Mouse (Mus musculus) cerebellum, adult 2 months (tissue): ENCODE results near the gene Alg1.

Experiments used
- CTCF ChIP-seq: fragments of 200-500 bp; IDR thresholded peaks from 2 replicates; pipeline ENCODE4 v1.5.1; 2011; ENCODE audit warnings: low read depth, mild to moderate bottlenecking, control low read depth, low read length, moderate library complexity, borderline replicate concordance; ENCODE audit not compliant: insufficient read depth
- POLR2A ChIP-seq: fragments of 200-500 bp; IDR thresholded peaks from 2 replicates; pipeline ENCODE4 v1.6.1; 2011; ENCODE audit warnings: low read length, control low read depth, borderline replicate concordance; ENCODE audit not compliant: insufficient read depth

DNA sequence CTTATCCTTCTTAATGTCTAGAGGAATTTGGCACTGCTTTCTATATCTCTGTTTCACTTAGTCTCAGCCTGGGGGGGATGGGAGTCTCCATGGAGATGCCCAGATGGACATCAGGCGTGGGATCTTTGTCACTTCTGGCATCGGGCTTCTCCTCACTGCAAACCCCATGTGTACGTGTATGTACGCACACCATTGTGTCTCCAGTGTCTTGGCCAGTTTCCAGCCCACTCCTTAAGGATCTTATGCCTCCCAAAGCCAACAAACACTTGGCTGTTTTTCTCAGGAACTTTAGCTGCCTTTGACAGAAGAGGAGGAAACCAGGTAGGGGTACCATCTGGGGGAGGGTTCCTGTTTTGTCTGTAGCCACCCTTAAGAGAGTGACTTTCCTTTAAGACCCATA lies 12.0 kb upstream of the Alg1 start:
- no peak for TF ChIP-seq CTCF
- TF ChIP-seq POLR2A = no peak
